Mouse (Mus musculus) lung, adult 18-20 months (tissue): ENCODE measurements around the gene Gna15.
A peak's percentile ranks its signal among the peaks of the same experiment; 100 is the strongest.

Source experiments
- DNase-seq, 2 experiments: peaks; one replicate each; pipeline ENCODE4 v3.0.0; 2022; ENCODE audit warnings: mixed read lengths in 2 of 2

The Gna15 gene

DNA sequence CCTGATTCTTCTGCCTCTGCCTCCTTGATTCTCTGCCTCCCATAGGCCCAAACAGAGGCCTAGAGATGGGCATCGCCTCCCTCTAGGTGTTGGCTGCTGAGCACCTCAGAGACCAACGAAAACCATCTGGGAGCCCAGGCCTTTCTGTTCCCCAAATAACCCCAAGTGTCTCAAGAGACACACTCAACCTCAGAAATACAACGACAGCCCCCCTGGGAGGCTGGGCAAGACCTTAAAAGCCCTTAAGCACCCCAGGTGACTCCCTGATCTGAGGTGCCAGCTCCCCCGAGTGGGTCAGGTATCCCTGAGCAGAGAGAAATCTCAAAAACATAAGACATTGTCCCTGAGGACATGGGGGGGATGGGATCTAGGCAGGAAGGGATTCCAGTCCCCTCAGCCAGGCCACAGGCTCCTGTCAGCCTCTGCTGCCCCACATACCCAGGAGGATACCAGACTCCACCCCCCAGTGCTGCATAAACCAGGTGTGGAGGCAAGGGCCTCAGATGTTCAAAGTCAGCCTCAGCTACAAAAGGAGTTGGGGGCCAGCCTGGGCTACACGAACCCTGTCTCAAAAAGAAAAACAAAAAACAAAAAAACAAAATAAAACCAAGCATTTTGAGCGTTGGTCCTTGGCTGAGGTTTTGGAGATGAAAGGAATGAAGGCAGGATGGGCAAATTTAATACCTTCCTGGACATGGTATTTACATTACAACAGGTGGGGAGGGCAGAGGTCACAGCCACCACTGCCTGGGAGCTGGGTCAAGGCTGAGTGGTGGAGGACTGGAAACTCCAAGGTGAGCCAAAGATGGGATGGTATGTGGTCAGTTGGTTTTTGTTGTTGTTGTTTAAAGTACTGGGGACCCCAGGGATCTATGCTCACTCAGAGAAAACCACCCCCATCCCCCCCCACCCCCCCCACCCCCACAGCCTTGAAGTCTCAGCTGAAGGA is 30.1 kb upstream of the Gna15 start:
- no peak for DNase-seq

DNA sequence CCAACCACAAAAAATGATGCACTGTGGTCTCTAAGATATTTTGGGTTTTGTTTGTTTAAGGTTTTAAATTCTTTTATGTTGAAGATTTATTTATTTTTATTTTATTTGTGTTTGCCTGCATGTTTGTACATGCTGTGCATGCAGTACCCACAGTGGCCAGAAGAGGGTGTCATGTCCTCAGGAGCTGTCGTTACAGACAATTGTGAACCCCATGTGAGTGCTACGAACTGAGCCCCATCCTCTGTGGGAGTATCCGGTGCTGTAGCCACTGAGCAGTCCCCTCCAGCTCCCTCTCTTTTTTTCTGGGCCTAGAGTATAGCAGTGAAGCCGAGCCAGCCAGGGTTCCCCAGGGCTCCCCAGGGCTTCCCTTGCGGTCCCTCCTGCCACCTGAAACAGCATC is 29.2 kb upstream of the Gna15 start:
- DNase-seq, result no peak

DNA sequence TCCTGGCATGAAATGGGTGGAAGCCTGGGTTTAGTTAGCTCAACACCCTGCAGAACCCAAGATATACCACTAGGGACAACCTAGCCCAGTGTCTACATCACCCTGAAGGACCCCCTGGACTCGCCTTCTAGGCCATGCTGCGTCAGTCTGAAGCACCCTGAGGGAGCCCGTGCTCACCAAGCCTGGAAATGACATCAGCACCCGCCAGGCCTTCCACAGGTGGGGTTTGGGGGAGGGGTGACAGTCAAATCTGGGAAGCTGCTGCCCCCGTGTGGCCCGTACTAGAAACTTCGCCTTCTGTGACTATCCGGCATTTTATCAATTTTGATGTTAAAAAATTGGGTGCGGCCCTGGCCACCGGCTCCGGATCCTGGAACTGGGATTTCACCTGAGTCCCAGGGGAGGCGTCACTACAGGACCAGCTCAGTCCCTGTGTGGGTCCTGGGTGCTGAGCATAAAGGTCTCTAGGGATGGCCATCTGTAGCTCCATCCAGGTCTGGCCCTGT is 27.6 kb upstream of the Gna15 start:
- peak; percentile 88 to 93 for DNase-seq

DNA sequence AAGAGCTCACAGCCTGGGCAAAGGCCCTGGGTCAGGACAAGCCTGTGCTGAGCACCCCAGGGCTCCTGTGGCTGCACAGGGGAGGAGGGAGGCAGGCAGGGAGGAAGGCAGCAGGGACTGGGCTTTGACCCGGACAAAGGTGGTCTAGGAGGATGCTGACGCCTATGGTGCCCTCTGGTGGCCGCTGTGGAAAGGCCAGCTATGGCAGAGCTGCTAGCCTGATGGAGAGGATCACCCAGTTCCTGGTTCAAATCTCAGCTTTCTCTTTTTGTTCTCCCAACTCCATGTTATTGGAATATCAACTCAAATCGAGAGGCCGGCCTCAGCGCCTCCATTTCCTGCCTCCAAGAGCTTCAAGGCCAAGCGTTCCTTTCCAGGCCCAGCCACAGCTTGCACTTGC is 26.2 kb upstream of the Gna15 start:
- DNase-seq, result peak in 1 of 2 experiments; percentile 69

DNA sequence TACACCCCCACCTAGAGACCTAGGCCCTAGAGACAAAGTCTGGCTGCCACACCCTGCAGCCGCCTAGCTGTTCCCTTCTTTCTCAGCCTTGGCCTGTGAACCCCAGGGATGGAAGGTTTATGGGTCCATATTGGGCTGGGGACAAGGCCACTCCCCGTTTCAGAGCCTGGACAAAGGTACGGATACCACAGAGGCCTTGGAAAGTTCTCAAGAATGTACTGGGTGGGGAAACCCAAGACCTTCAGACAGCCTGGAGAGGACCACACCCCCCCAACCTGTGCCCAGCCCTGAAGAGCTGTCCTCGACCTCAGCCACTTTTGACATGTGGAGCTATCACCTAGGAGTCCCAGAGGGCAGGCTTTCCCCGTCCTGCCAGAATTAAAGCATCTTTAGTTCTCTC is 24.9 kb upstream of the Gna15 start:
- peak in 1 of 2 experiments; percentile 62 for DNase-seq

DNA sequence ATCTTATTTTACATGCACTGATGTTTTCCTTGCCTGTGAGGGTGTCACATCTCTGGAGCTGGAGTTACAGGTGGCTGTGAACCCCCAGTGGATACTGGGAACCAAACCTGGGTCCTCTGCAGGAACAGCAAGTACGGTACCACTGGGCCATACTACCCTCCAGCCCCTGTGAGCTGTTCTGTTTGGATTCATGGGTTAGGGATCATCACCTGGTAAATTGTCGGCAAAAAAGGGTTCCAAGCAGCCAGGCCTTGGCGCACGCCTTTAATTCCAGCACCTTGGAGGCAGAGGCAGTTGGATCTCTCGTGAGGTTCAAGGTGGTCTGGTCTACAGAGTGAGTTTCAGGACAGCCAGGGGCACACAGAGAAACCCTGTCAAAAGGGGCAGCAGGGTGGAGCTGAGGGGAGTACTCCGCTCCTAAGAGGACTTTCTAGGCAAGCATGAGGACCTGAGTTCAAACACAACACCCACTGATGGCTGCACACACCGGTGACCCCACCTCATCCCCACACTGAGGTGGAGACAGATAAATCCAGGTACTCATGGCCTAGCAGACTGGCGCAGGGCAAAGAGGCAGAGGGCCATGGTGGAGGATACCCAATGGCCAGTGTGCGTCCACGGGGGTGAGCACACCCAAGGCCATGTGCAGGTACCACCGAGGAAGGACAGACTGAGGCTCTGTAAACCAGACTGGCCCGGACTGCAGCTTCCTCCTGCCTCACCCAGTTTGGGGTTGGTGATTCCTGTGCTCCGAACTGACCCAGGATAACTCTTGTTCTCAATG is 23.0 kb upstream of the Gna15 start:
- no peak for DNase-seq

DNA sequence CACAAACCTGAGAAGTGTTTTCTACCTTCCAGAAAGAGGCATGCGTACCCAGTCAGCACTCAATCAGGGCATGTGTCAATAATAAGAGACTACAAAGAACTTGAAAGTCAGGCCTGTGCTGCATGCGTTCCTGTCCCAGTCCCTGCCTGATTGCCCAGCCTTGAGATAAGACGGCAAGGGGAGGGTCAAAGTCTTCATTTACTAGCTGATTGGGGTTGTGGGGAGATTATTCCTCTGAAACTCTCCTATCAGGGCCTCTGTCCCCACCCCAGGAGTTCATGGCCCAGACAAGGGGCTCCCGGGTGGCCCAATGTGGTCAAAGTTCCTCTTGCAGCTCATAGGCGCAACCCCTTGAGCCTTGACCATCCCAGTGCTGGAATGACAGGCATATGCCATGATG is 22.3 kb upstream of the Gna15 start:
- DNase-seq, result no peak

DNA sequence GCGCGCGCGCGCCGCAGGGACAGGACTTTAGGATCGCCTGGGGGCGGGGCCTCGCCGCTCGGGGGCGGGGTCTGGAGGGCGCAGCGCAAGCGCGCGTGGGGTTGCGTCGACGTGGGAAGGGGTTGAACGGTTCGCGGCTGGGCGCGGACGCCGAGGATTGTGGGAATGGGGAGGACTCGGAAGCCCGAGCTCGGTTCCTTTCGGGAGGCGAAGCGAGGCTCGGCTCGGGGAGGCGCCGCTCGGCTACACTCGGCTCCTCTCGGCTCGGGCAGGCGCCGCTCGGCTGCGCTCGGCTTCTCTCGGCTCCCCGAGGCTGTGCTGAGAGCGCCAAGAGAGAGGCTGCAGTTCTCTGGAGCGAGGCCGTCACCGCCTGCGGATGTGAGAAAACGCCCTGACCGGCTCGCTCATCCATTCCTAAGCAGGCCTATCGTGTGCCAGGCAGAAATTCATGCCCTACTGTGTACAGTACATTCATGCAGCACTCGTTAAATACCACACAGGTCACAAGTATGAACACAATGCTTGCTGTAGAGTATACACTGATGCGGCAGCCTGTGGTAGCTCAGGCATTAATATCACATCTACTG is 21.2 kb upstream of the Gna15 start, which contains the start of gene Gna11:
Gna11 (minus strand) TSS at position 30 of the 587 bp plus-strand sequence.
- DNase-seq, result peak; percentile 99 to 100

DNA sequence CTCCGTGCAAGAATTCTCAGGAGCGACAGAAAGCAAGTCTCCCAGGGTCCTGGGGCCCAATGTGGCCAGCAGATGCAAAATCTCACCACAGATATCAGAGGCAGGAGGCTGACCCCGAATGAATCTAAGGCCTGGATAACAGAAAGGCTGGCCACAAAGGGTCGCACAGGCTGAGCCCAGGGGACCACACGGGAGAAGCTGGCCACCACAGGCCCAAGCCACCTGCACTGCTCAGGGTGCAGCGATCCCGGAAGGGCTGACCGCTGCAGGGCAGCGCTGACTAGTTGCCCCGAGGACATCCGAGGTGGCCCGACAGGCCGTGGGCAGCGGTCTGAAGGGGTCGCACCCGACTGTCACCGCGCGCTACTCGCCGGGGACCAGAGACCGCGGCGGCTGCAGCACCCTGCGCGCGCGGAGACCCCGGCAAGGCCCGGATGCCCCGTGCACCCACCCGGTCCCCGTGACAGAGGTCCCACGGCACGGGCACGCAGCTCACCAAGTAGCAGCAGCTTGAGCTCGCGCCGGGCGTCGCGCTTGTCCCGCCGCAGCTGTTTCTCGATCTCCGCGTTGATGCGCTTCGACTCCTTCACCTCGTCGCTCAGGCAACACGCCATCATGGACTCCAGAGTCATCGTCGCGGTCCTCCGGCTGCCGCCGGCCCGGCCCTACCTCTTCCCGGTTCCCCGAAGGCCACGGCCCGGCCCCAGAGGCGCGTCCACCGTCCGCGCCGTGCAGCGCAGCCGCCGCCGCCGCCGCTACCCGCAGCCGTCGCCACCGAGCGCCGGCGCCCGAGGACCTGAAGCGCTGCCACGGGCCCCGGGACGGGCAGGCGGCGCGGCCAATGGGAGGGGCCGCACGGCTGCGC is 20.5 kb upstream of the Gna15 start:
- peak in 1 of 2 experiments; percentile 32 for DNase-seq

DNA sequence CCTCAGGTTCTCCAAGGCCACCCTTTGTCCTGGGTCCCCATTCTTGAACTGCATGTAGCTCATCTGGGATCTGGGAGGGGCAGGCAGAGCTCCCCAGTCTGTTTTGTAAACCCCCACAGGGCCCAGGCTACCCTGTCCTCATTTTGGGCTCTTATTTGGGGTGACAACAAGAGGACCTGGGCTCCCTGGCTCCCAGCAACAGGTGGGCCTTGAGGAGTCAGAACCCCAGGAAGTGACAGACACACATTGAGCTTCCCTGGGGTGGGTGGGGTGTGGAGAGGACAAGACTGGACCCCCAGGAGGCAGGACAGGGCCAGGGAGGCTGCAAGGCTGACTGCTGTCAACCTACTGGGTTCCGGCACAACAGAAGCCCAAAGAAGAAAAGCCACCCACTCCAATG is 19.6 kb upstream of the Gna15 start:
- DNase-seq, result no peak

DNA sequence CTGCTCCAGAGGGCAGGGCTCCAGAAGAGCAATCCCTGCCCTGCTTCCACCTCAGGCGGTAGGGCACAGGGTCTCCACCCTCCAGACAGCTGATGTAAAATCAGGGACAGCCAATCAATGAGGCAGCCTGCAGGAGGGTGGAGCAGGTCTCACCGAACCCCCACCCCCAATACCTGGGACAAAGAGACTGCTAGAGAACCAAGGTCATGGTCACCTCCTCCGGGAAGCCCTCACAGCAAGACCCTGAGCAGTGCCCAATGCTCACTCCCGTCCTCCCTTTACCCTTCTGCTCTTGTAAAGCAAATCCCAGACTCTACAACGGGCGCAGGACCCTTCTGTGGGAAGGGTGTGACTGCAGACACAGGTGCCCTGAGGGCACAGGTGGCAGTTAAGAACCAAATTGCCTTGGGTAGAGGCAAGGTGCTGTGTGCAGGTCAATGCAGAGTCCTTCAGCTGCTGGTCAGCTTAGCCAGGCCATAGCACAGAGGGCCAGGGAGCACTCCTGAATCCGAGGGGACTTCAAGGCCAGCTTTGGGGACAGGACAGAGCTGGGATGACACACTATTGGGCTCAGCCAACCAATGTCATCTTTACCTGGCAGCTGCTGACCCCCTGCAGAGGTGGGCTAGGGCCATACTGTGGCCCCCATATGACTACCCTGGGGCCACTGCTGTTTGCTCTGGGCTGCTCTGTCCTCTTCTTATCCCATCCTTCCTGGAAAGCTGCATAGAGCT is 18.9 kb upstream of the Gna15 start:
- no peak for DNase-seq

DNA sequence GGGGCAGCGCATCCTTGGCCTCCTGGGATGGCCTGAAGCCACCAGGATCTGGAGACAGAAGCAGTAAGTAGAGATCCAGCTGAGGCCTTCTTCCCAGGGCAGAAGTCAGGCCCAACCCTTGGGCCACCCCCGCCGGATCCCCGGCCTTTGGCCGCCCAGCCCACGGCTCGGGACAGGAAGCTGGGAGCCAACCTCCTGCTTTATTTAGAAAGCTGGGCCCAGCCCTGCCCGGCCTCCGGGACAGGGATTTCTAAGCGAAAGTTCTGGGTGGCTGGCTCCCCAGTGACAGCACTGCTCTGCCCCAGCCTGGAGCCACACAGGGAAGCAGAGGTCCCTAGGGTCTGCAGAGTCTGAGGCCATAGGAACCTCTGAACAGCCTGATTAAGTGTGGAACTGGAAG is 17.8 kb upstream of the Gna15 start:
- peak; percentile 71 to 73 for DNase-seq

DNA sequence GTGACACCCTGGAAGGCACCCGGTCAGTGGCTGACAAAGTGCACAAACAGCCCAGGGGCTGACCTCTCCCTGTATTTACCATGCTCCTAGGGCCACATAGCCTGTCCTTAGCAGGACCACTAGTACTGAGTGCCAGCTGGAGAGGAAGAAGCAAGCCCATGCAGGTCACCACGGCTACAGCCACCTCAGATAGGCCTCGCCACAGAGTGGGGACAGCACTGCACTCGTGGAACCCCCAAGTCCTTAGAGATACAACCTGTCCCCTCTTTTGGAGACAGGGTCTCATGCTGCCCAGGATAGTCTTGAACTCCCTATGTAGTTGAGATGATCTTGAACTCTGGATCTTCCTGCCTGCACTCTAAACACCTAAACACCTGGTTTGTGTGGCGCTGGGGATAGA is 17.3 kb upstream of the Gna15 start:
- DNase-seq, result no peak

DNA sequence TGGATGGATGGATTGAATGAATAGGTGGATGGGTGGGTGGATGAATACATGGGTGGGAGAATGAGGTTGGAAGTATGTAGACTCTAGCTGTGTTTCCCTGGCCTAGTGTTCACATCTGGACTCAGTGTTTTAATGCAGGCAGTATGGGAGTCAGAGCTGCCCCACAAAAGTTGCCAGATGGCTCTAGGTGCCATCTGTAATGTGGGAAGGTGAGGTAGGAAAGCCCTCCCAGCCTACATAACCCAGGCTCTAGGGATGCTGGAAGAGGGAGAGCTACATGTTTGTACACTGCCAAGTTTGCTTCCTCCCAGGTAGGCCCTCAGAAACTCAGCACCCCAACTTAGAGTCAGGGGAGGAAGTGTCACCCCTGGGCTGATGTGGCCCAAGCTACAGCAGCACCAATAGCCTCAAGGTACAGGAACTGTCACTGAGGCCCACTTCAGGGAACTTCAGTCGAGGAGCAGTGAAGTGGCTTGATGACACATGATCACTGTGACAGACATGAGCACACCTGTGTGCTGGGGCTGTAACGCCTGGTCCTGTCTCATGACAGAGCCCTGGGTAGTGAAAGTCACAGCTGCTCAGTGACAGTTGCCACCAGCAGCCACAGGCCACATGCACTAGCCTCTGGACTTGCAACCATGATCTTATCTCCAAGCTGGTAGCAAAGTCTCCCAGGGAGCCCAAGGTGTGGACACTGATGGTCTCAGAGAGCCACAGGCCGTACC is 14.5 kb upstream of the Gna15 start:
- DNase-seq, result no peak

DNA sequence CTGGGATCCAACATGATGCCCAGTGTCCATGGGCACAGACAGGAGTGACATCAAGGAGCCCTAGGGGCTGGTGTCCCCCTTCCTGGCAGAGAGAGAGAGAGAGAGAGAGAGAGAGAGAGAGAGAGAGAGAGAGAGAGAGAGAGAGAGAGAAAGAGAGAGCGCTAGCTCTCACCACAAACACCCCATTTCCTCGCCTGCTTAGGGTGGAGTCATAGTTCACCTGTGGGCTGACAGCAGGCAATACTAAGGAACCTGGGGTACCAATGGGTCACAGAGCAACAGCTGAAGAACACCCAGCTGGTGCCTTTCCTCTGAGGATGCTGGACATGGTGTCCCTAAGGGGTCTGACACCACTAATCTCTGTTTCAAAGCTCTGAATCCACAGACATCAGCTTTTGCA is 13.4 kb upstream of the Gna15 start:
- no peak for DNase-seq

DNA sequence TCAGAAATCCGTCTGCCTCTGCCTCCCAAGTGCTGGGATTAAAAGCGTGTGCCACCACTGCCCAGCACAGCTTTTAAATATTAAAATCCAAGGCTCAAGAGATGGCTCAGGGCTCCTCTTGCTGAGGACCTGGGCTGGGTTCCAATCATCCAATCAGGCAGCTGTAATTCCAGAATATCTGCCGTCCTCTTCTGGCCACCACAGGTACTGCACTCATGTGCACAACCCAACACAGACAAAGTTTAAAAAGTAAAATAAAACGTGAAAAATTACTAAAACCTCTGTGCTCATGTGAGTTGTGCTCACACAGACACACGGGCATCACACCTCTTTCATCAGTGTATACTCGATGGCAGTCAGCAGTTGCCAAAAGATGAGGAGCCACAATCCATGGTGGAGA is 12.7 kb upstream of the Gna15 start:
- DNase-seq, result no peak

DNA sequence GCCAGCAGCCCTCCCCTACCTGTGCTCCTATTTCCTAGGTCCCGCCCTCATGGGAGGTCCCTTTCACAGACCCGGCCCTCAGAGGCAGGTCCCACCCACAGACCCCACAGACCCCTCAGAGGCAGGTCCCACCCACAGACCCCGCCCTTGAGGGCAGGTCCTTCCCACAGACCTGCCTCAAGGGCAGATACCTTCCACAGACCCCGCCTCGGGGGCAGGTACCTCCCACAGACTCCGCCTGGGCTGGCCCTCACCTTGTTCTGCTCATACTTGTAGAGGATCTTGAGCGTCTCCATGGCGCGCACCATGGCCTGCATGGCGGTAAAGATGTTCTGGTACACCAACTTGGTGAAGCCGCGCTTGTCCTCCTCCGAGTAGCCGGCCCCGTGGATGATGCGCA is 10.8 kb upstream of the Gna15 start:
- no peak for DNase-seq

DNA sequence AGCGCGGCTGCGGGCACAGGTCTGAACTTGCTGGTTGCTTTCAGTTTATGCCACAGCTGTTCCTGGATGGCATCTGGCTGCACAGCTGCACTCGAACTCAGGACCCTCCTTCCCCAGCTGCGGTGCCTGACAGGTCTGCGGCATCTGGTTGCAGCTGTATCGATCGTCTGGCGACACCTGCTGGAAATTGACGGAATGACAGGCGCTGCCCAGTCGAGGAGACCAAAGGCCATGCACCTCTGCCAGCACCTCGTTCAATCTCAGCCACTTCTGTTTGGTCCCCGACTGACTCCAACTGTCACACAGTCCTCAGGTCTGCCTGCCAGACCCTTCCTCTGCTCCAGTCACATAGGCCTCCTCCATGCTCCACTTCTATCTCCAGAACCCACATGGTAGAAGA is 2.8 kb upstream of the Gna15 start:
- peak; percentile 80 to 86 for DNase-seq

DNA sequence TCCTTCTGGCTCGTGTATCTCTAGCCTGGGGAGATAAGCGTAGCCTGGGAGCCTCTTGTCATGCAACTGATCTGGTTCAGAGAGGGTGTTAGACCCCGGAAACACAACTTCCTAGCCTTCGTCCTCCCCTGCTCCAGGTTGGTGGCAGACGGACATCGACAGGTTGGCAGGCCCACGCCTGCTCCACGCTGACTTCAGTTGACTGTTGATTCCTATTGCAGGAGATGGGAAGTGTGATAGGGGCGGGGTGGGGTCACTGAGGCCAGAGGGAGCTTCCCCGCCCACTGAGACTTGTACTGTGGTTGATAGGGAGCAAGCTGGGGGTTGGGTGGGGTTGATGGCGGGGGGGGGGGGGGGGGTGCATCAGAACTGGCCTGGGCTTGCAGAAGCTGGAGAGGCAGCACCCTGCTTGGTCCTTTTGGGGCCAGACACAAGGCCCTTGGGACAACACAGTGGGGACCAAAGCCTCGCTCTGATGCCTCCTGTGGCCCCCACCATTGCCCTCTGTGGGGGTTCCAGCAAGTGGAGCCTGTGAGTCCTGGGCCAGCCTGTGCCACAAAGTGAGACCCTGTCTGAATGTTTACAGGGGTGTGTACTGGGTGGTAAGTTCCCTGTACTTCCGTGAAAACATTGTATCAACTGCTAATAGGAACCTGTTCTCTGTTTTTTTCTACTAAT is 1.1 kb upstream of the Gna15 start:
- DNase-seq, result peak; percentile 47 to 73

DNA sequence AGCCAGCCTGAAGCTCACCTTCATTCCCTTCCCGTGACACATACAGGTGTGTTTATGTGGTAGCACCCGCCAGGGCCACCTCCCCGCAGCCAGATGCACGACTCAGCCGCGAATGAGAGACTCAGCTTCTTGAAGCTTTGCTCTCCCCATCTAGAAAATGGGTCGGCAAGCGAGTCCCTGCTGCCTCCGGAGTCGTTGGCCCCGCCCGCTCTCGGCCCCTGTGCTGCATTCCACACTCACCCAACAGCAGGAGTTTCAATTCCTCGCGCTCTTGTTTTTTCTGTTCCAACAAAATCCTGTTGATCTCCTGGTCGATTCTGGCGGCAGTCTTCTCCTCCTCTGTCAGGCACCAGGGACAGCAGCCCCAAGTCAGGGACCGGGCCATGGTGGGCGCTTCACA is 455 bp downstream of the Gna15 start:
- peak; percentile 23 to 25 for DNase-seq
